Mouse (Mus musculus) spleen, postnatal 36 days (tissue): Measurements from ENCODE around the gene Dbt.
A peak's percentile ranks its signal among the peaks of the same experiment; 100 is the strongest.

Experiments
- DNase-seq, 2 experiments: peaks; one replicate each; pipeline ENCODE4 v3.0.0; 2022; ENCODE audit warnings: low spot score in 2 of 2, mixed read lengths in 1 of 2

Dbt gene

DNA sequence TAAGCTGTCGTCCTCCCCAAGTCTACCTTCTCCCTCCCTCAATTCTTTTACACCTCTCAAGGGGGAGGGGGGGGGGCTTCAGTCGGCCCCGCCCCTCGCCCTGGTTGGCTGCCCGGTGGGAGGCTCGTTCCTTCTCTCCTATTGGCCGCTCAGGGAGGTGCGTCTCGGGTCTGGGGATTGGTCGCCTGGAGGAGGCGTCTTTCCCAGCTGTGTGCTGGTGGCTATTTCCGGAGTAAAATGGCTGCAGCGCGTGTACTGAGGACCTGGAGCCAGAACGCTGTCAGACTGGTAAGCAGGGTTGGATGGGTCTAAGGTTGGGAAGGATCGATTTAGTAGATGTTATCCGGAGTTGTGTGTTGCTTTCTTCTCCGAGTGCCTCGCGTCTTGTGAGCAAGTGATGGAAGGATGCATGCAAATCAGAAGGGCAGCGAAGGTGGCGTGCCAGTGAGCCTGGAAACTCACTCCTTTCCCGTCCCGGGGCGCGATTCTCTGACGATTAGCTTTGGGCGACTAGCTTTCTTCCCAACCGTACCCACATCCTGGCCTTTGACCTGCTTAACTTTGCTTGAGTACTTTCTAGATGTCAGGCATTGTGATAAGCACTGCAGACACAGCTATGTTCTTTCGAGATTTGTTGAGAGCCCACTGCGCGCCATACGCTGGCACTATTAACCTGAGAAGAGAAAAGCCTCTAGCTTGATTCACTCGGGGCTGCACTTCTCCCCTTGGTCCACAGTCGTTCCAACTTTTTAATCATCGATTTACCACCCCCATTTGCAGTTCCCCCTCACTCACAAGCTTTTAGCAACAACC, at the start of gene Dbt:
Gene Dbt (plus strand): TSS at position 167 of the 813 bp plus-strand sequence.
- peak; percentile 83 to 85 for DNase-seq

DNA sequence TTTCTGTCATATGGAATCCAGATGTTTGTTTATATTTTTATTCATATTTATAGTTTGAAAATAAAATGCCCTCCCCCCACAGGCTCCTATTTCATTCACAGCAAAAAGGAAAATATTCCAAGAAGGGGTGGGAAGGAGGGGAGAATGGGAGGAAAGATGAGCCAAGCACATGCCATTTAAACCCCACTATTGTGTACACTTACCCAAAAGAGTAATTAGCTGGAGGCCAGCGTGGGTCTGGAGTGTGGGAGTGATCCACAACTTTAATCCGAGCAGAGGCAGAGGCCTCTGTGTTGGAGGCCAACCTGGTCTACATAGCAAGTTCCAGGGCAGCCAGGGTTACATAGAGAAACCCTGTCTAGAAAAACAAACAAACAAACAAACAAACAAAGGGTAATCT, 48.6 kb upstream of the Dbt start:
- no peak for DNase-seq

DNA sequence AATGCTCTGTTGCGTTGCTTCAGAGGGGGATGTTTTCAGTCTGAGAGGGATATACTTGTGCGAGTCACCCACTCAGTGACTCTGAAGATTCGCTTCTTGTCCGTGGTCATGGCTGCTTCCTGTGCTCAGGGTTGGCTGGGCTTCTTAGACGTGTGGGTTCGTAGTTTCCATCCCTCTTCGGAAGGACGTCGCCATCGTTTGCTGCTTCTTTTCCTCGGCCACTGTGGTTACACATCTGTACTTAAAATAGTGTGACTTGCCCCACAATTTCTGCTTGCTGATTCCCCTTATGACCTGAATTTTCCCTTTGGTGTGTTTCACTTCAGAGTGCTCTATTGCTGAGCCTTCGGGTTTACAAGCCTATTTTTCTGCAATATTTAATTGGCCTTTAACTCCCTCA, 47.2 kb upstream of the Dbt start:
- DNase-seq: peak; percentile 27 to 37

DNA sequence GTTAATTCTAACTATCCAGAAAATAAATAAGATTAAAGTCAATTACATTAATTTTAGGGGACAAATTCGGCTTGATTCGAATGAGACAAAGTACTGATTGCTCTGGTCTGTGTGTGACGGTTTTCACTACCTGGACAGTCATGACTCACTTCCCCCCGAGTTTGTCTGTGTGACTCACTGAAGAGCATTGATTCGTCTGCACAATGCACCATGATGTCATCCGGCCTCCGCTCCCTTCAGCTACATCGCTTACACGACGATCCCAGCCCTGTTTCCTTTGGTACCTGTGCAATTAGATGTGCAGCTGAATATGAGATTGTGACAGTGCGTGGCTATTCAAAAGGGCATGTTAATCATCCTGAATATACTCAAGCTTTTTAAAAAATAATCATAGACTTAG, 38.3 kb upstream of the Dbt start:
- DNase-seq: no peak

DNA sequence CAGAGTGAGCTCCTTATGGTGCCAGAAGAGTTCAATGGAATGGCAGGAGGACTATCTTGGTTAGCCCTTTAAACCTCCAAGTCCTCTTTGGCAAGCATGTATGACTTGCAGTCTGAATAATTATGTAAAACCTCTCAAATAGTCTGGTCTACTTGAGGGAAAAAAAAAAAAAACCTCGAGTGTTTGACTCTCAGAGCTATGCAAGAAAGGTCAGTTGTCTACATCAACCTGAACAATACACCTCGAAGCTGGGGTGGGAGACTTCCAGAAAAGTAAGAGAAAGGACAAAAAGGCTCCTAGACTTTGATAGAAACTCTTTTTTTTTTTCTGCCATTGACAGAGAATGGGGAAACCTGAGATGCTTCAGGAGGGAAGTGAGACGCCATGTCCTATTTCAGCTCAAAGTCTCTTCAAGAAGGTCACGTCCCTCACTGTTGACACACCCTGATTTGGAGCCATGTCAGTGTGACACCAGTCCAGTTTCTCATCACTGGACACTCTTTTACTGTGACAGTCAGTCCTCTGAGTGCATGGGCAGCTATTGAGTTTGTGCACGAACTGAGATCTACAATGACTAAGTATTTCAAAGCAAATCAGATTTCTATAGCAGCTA, 36.1 kb upstream of the Dbt start:
- no peak for DNase-seq

DNA sequence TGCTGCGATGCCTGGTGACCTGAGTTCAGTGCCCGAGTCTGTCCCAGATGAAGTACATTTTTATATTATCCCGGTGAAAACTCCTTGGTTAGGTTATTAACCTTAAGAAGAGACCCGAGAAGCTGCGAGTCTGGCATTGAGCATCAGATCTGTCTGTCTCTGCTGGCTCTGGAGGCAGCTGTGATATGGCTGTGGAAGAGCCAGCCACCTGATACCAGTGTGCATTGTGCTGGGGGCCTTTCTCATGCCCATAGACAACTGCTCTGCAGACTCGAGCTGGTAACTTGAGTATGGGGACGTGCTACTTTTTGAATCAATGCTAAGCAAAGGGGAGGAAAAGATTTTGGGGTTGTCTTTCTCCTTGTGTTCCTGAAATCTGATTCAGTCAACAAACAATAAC, 35.5 kb upstream of the Dbt start:
- no peak for DNase-seq

DNA sequence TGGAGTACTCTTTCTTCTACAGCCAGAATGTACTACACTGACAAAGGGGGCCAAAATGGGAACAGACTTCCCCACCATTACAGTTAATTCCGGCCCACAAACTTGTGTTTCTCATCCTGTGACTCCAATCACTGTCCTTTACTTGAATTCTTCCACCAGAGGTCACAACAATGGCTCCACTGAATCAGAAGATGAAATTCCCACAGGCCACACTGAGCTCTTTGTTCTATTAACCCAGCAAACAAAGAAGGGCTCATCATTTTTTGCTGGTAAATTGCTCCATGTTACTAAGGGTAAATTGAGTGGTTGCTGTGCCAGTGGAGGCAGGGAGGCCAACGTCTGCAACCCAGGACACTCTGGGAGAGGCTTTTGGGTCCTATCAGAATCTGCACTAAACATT, 32.8 kb upstream of the Dbt start:
- no peak for DNase-seq

DNA sequence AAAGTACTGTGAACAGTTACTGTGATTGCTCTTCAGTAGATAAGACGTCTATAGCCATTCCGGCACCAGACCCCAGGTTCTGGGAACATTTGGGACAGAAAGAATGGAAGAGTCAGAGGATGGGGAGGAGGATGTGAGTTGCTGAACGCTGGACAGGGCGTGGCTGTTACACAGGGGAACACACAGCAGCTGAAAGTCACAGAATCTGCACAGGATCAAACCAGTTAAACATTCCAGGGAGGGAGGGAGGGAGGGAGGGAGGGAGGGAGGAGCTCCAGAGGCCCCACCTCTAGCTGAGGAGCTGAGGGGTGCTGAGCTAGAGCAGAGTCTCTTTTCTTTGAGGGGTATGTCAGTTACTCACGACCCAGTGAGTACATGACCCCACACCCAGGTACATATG, 31.9 kb upstream of the Dbt start:
- no peak for DNase-seq

DNA sequence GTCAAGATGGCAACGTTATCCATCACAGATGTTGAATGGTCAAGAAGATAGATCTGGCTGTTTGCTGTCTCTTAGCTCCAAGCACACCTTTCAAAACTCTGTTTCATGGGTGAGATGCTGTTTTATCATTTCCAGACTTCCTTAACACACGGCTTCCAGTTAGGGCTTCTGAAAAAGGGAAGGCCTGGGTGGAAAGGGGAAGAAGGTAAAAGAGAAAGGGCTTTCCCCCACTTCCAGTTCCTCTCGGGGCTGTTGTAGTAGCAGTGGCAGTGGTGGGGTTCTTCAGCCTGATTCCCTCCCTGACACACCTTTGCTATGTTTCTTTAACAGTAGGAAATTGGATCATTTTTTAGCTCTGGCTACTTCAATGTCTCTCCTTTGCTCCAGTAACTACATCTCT, 30.1 kb upstream of the Dbt start:
- DNase-seq: peak; percentile 34 to 45

DNA sequence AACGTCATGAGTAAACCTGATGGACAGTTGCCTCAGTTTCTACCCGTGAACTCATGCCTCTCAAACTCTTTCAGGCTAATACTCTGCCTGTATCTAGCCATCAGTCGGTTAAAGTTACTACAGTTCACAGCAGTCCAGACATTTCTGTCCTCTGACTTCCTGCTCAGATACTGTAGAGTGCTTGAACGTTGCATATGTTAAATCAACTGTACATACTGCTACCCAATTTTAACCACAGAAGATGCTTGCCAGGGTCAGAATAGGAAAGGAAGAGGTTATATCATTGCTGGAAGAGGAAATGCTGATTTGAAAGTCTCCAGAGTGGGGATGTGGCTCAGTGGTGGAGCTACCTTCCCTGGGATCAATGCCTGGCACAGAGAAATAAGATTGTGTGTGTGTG, 29.6 kb upstream of the Dbt start:
- DNase-seq: no peak

DNA sequence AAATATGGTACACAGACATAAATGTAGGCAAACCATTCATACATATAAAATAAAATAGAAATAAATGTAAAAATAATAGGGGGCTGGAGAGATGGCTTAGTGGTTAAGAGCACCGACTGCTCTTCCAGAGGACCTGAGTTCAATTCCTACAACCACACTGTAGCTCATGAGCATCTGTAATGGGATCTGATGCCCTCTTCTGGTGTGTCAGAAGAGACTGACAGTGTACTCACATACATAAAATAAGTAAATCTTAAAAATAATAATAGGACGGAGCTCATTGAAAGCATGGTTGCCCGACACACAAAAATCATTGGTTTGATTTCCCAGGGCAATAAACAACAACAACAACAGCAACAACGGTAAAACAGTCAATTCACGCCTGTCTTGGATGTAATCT, 21.9 kb upstream of the Dbt start:
- no peak for DNase-seq

DNA sequence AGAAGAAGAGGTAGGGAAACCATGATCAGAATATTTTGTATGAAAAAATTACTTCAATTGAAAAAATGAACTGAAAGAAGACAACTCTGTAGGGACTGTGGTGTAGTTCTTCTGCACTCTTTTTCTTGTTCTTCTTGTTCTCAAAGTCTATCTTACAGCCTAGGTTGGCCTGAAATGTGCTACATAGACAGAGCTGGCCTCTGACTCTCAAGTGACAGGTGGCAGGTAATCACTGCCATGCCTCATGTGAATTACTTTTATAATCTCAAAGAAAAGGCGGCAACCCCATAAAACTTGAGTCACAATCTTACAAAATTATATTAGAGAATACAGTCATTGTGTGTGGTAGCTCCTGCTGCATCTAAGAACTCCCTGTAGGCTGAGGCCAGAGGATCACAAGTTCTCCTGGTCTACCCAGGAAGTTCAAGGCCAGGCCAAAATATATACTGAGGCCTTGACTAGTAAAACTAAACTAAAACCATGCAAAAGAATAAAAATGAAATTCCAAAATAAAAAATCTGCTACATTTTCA, 20.9 kb upstream of the Dbt start:
- DNase-seq: no peak

DNA sequence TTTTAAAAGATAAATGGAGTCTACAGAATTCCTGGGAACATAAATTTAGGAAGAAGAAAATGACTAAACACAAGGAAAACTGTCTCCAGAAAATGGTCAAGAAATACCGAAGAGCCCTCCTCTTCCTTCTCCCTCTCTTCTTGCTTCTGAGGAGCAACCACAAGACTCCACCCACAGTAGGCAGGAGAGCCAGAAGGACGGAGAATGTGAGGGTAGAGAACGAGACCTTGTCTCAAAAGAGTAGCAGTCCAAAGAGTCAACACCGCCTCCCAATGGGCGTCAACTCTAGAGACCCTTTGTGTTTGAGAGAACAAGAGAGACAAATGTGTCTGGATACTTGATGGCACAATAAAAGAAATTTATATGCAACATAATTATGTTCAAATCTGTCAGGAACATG, 19.2 kb upstream of the Dbt start:
- no peak for DNase-seq

DNA sequence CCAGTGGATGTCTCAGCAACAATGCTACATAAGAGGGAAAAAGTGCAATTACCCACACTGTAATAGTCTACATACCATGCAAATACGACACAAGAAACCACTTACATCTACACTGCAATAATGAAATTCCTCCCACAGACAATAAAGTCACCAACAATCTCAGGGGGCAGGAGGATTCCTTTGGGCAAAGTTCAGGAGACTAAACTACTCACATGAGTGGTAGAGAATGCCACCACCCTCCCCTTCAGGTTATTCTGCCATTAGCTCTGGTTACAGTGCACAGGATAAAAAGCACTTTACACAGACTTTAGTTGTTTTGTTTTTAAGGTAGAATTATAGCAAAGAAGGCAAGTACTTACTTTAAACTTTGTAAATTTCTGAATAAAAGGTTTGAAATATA, 17.2 kb upstream of the Dbt start:
- DNase-seq: no peak

DNA sequence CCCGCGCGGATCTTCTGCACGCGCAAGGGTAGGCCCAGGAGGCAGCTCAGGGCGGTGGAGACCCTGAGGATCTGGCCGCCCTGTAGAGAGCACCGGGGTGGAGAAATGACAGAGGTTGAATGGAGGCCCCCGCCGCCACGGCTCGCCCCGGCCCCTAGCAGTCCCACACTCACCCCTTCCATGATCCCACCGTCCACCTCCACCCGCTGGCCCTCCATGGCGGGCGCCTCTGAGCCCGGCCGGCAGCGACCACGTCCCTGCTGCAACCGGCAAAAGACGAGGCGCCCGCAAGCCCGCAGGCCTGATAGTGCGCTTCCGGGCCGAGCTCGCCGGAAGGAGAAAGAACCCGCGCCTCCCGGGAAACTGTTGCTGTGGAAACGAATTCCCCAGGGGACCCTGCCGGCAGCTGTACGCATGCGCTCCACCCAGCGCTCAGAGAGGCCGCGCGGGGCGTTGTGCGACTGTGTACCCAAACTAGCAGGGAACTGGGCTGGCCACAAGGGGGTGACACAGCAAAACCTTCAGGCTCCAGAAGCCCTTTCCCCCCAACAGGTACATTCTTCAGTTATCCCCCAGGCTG, 5.0 kb upstream of the Dbt start, which contains the start of gene Rtca:
Gene Rtca (minus strand): TSS at position 437 of the 580 bp plus-strand sequence.
- DNase-seq: peak; percentile 96

DNA sequence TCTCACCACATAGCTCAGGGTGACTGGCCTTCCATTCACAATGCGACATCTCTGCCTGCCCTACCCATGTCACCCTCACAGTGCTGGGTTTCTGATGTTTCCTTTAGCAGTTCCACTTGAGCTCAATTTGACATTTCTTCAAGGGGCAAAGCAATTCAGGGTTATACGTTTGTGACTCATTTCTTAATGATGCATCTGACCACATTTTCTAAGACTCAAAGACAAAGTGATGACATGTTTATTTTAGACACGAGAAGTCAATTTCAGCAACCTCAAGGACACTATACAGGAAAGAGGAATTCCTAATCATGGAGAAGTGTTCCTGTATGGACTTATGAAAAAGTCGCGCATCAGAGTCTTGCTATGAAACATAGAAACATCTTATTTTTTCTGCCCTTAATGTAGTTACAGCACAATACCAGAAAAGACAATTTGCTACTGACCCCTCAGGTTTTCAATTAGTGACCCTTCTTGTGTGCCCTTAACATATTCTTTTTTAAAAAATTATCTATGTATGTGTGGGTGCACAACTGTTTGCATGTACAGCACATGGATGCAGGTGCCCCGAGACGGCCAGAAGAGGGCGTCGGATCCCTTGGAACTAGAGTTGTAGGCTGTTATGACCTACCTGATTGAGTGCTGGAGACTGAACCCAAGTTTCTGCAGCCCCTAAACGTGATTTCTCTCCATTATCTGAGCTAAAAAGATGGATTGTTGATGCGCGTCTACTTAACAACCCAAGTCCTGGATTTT, 543 bp upstream of the Dbt start:
- DNase-seq: peak; percentile 13 to 29

DNA sequence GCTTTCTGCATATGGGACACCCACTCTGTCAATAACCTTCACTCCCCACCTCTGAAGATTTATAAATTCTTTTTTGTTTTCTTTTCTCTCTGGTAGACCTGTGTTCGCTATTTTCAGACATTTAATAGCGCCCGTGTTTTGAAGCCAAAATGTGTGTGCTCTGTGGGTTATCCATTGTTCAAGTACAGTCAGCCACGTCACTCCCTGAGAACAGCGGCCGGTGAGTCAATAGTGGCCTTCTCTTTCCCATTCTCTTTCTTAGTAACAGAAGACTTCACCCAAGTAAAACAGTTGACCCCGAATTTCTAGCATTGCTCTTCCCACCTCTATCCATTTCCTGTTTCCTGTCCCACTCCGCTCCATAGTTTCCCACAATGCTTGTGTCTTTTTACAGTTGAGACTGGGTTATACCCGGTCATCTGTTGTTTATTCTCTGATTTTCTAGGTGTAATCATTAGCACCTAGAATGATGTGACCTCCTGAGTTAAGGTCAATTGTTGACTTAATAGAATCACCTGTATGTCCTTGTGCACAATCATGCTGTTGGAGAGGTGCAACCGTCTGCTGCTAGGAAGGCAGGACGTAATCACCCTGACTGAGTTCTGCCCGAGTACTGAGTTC, 7.4 kb downstream of the Dbt start:
- no peak for DNase-seq

DNA sequence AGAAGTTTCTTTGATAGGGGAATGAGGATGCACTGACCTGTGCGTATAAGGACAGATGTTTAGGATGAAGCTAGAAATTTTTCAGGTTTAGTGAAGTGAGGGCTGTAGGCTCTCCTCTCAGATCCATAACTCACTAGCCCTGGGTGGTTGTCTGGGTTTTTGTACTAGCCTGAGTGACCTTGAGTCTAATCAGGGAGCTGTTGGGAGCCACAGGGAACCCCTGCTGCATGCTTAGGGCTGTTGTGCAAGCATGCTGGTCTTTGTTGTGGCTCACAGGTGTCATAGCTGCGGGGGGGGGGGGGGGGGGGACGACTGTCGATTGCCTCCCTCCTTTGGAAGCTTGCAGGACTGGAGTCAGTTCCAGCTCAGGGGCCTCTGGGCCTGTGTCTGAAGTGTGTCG, 16.9 kb downstream of the Dbt start:
- no peak for DNase-seq

DNA sequence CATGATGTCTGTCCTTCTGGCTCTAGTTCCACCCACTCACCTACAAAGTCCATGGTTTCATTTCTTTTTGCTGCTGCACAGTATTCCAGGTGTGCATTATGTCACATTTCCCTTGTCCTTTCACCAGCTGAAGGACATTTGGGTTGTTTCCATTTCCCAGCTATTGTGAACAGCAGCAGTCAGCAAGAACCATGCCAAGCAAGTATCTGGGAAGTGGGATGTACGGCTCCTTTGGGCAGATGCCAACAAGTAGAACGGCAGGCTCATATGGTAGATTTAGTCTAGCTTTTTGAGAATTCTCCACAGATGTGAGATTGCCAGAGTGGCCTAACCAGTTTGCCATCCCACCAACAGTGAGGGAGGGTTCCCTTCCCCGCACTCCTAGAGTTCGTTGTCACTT, 18.0 kb downstream of the Dbt start:
- no peak for DNase-seq

DNA sequence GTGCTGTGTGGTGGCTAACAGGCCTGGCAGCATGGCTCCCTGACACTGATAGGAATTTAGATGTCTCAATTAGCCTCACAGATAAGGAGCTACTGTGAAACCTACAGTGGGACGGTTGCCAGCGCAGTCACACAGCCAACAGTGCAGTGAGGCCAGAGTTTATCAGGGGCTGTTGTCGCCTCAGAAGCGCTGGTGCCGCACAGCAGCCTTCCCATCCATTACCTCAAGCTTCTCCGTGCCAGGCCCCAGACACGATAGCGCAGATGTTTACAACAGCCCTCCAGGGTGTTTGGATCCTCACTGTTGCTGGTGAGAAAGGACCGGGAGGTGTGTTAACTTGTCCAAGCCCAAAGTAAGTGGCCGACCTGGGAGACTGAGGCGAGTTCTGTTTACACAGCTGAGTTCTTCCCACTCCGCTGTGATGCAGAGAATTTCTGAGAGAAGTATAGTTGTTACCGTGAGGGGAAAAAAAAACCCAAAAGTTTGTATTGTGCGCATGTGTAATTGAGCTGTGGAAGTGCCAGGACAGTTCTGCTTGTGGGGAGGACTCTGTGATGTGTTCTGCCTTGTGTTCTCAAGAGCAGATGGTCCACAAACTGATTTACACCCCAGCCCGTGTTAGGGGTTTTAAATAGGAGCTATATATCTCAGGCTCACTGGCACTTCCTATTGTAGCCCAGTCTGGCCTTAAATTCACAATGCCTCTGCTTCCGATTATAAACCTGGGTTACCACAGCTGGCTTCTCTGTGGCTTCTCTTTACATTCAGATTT, 23.7 kb downstream of the Dbt start:
- peak; percentile 11 to 37 for DNase-seq

DNA sequence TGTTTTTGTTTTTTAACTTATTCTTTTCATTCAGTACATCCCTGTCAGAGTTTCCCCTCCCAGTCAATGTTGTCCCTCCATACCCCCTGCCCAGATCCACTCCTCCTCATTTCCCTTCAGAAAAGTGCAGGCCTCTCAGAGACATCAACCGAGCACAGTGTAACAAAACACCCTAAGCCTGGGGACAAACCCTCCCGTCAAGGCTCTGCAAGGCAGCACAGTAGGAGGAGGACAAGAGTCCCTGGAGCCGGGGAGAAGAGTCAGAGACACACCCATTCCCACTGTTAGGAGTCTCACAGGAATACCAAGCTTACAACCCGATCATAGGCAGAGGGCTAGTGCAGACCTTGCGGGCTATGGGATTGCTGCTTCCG, 24.3 kb downstream of the Dbt start:
- DNase-seq: no peak
